8 mouse cellular contexts compared by ENCODE assay signal in the genomic region with DNA sequence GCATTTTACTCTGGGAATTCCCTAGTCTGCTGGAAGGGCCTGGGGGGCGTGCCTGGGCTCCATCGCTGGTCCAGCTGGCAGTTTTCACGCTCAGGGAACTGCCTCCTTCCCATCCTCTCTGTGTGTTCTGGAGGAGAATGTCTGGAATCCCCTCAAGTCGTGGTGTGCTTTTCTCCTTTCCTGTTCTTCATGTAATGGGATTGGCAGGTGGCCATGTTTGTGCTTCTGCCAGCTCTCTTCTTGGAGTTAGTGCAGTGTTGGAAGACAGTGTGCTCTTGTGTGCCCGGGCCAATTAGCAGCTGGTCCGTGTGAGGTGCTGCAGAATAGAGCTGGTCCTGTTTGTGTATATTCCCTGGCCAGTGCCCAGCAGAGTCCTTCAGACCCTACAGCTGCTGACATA.
DNase-seq lines count a peak whose midpoint lies in the region; ATAC-seq and TF ChIP-seq lines count a peak whose summit lies in the region.

No protein-coding gene starts in this region.

- peaks cover 24% of the 10 kb centered on the region for H3K36me3 ChIP-seq in hindbrain, postnatal 0 days (ENCODE audit: insufficient read depth, low read length)
- peaks cover 24% of the 10 kb centered on the region for H3K36me3 ChIP-seq in midbrain, embryonic 16.5 days (ENCODE audit: control insufficient read depth, insufficient read depth, low read length)

- no peak overlapping the region for H3K4me3 ChIP-seq in hindbrain, postnatal 0 days (ENCODE audit: low read length)
- H3K4me3 ChIP-seq in midbrain, embryonic 16.5 days (ENCODE audit: low read depth, low read length): no peak overlapping the region

- no peaks in the 10 kb centered on the region for H3K9me3 ChIP-seq in hindbrain, postnatal 0 days (ENCODE audit: low read length)
- no peaks in the 10 kb centered on the region for H3K9me3 ChIP-seq in midbrain, embryonic 16.5 days (replicated peaks; ENCODE audit: control insufficient read depth, low read length, poor library complexity, severe bottlenecking)

- H3K4me1 ChIP-seq in hindbrain, postnatal 0 days (ENCODE audit: insufficient read depth, low read length): peaks cover 12% of the 10 kb centered on the region
- peaks cover 3% of the 10 kb centered on the region; the same call in 1 of the 2 replicates for H3K4me1 ChIP-seq in midbrain, embryonic 16.5 days (ENCODE audit: control insufficient read depth, insufficient read depth, low read length)

- peak; percentile 98 for ATAC-seq in hindbrain, postnatal 0 days
- peak; percentile 91 for ATAC-seq in midbrain, embryonic 16.5 days

- peak; percentile 4; the same call in 1 of the 2 replicates for TF ChIP-seq CTCF in hindbrain, postnatal 0 days (IDR thresholded peaks at IDR 0.05; ENCODE audit: low read depth)

- no peak overlapping the region for H3K4me2 ChIP-seq in hindbrain, postnatal 0 days (ENCODE audit: low read depth, low read length)
- H3K4me2 ChIP-seq in midbrain, embryonic 16.5 days (ENCODE audit: low read length): no peak overlapping the region

- peak; percentile 29 for DNase-seq in adrenal gland, adult 8-10 months
- DNase-seq in cerebellum, postnatal 10 days: peak; percentile 98
- peak; percentile 91 to 93 for DNase-seq in gastrocnemius, adult 8-10 months (ENCODE audit: low spot score in 2 of 2)
- DNase-seq in hindbrain, postnatal 0 days (ENCODE audit: low spot score): peak; percentile 95
- peak; percentile 64 to 83 for DNase-seq in layer of hippocampus, postnatal 25 days (ENCODE audit: extremely low spot score in 1 of 2, low spot score in 1 of 2)
- peak; percentile 64 to 86 for DNase-seq in urinary bladder, postnatal 36 days (ENCODE audit: low spot score in 2 of 2)
- DNase-seq in thymus, postnatal 10 days (ENCODE audit: low spot score in 2 of 2): no peak

- peak overlapping the region; percentile 45; the same call in 1 of the 2 replicates for H3K27ac ChIP-seq in hindbrain, postnatal 0 days
- H3K27ac ChIP-seq in midbrain, embryonic 16.5 days (ENCODE audit: low read length): 0 out of 2 replicates have a peak overlapping the region, but pooled peaks have one; percentile 30

- 17% methylated on average over 6 of the region's 6 CpGs for WGBS in hindbrain, postnatal 0 days
- 31% methylated on average over 6 of the region's 6 CpGs for WGBS in midbrain, embryonic 16.5 days

- no peaks in the 10 kb centered on the region for H3K27me3 ChIP-seq in hindbrain, postnatal 0 days (ENCODE audit: insufficient read depth, low read length)
- no peaks in the 10 kb centered on the region for H3K27me3 ChIP-seq in midbrain, embryonic 16.5 days (ENCODE audit: control insufficient read depth, insufficient read depth, low read depth, low read length)

- H3K9ac ChIP-seq in hindbrain, postnatal 0 days (replicated peaks; ENCODE audit: low read length): no peak overlapping the region
- no peak overlapping the region for H3K9ac ChIP-seq in midbrain, embryonic 16.5 days (ENCODE audit: low read depth, low read length)

Comparison
In these comparisons a context has a peak if more than half of its experiments do, and no peak if none do; other contexts are left out.
1. DNase-seq: peak in adrenal gland, adult 8-10 months (single experiment), cerebellum, postnatal 10 days (2 of 2), gastrocnemius, adult 8-10 months (2 of 2), hindbrain, postnatal 0 days (single experiment), layer of hippocampus, postnatal 25 days (2 of 2) and urinary bladder, postnatal 36 days (2 of 2); none in thymus, postnatal 10 days (0 of 2).